Mouse (Mus musculus) heart, embryonic 14.5 days (tissue): ENCODE data around the gene Fam229a. TPM values are rescaled to one million over a fixed set of nuclear protein-coding genes. Genes with fewer than 3 reads are reported as not detected.

Source experiments
- ATAC-seq: fragments of 200-750 bp; cut with Nextera tagmentation; 2 replicates; pipeline ENCODE4 v1.8.0; 2017; ENCODE audit warnings: low read depth, moderate TSS enrichment; ENCODE audit not compliant: insufficient number of reproducible peaks, insufficient read depth, low FRiP score
- H3K27ac ChIP-seq, 2 experiments: fragments of 200-500 bp in 1 of 2; fragments of 300-500 bp in 1 of 2; sonication (generic) in 1 of 2; replicated peaks in 1 of 2; 2 replicates each; pipeline ENCODE4 v1.5.1; 2012 to 2014; ENCODE audit warnings: low read depth in 2 of 2, low read length in 2 of 2, control low read depth in 1 of 2, mild to moderate bottlenecking in 1 of 2, mixed read lengths in 1 of 2; ENCODE audit not compliant: control insufficient read depth in 1 of 2, insufficient read depth in 1 of 2
- H3K27me3 ChIP-seq: fragments of 300-500 bp; sonication (generic); 2 replicates; pipeline ENCODE4 v1.6.1; 2014; ENCODE audit warnings: mild to moderate bottlenecking, low read length, control low read depth; ENCODE audit not compliant: control insufficient read depth, insufficient read depth
- H3K36me3 ChIP-seq: fragments of 300-500 bp; sonication (generic); 2 replicates; pipeline ENCODE4 v1.6.1; 2014; ENCODE audit warnings: mild to moderate bottlenecking, control low read depth, low read length, mixed read lengths; ENCODE audit not compliant: control insufficient read depth, insufficient read depth
- H3K4me1 ChIP-seq, 2 experiments: fragments of 200-500 bp in 1 of 2; fragments of 300-500 bp in 1 of 2; sonication (generic) in 1 of 2; 2 replicates each; pipeline ENCODE4 v1.6.1; 2012 to 2014; ENCODE audit warnings: low read length in 2 of 2, control low read depth in 1 of 2, mixed read lengths in 1 of 2; ENCODE audit not compliant: control insufficient read depth in 2 of 2, insufficient read depth in 2 of 2
- H3K4me2 ChIP-seq: fragments of 300-500 bp; sonication (generic); 2 replicates; pipeline ENCODE4 v1.6.1; 2014; ENCODE audit warnings: mild to moderate bottlenecking, low read length
- H3K4me3 ChIP-seq, 2 experiments: fragments of 200-500 bp in 1 of 2; fragments of 300-500 bp in 1 of 2; sonication (generic) in 1 of 2; 2 replicates each; pipeline ENCODE4 v1.5.1; 2012 to 2014; ENCODE audit warnings: low read length in 2 of 2, mild to moderate bottlenecking in 2 of 2, control low read depth in 1 of 2, low read depth in 1 of 2, moderate library complexity in 1 of 2; ENCODE audit not compliant: control insufficient read depth in 1 of 2, insufficient read depth in 1 of 2
- H3K9ac ChIP-seq: fragments of 300-500 bp; sonication (generic); 2 replicates; pipeline ENCODE4 v1.6.1; 2014; ENCODE audit warnings: mild to moderate bottlenecking, low read length
- H3K9me3 ChIP-seq: fragments of 300-500 bp; sonication (generic); 2 replicates; pipeline ENCODE4 v1.6.1; 2016; ENCODE audit warnings: low read length, control low read depth; ENCODE audit not compliant: control insufficient read depth
- WGBS: fragments of 180-500 bp; shearing (Covaris S2); extraction: QIAGEN DNeasy Blood & Tissue Kit; methylation state at CpG from one replicate; pipeline ENCODE4 v1.1.7; 2014; 5-methylcytosine and 5-hydroxymethylcytosine counted together
- polyA plus RNA-seq: library from polyadenylated mRNA; unstranded; fragments of >200 nt; fragmentation: Nextera tagmentation; extraction: Ambion mirVana; gene quantifications from 2 replicates; pipeline ENCODE4 v1.2.1, GENCODE M21; 2014

Fam229a gene
- not detected in 2 replicates for polyA plus RNA-seq

DNA sequence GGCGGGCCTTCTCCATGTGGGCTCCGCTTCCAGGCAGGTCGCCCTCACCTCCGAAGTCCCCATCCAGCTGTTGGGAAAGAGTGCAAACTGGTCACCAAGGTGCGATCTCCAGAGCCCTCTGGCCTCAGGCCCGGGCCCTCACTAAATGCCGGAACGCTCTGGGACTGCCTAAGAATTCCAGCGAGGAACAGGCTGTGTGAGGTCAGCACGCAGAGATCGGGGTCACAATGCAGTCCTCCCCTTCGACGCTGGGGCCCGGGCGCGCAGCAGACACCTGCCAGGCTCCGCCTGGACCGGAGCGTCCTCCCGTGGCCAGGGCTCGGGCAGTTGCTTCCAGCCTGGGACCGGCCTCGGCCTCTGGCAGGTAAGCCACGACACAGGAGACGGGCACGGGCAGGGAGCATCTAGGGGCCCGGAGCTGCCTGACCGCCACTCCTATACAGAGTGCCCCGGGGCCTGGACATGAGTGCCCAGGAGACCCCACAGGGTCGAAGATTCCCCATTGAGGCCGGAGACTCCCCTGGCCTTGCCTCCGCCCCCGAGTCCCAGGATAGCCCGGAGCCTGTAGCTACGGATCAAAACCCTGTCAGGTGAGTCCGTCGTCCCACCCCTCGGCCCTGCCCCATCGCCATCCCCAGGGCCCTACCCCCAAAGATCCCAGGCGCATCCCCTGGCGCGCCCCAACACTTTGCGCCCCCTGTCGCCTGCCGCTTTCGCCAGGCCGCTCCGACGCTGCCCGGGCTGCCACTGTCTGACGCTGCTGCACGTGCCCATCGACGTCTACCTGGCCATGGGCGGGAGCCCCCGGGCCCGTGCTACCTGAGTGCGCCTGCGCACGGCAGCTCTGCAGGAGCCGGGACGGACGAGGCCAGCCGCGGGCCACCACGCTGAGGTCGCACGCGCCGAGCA is at the start of gene Fam229a, which contains the start of gene Tssk3:
TSS of gene Fam229a (plus strand) at position 219 of the 909 bp plus-strand sequence.
TSS of gene Tssk3 (minus strand) at position 51 of the 909 bp plus-strand sequence.
- WGBS = 4% methylated on average over 68 of the region's 70 CpGs

DNA sequence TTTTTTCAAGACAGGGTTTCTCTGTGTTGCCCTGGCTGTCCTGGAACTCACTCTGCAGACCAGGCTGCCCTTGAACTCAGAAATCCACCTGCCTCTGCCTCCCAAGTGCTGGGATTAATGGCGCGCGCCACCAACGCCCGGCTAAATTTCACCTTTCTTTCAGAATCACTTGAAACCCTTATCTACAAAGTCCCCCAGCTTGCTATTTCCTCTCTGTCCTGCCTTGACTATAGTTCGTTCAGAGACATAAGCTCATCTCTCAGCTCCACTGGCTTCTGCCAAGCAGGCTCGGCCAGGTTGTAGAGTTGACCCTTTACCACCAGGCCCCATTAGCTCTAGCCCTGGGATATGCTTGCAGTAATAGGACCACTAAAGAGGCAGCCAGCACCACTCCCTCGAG is 43.6 kb upstream of the Fam229a start:
- 0 out of 2 replicates have a peak overlapping the region, but pooled peaks have one; percentile 9 for H3K4me2 ChIP-seq
- no peaks in the 10 kb centered on the region for H3K36me3 ChIP-seq
- peak overlapping the region; percentile 63 to 72 for H3K27ac ChIP-seq
- H3K27me3 ChIP-seq = 0 out of 2 replicates have a peak, but pooled peaks cover under 1% of the 10 kb centered on the region
- no peaks in the 10 kb centered on the region for H3K9me3 ChIP-seq
- peaks cover 13 to 21% of the 10 kb centered on the region in 2 experiments for H3K4me1 ChIP-seq
- no peak overlapping the region for H3K4me3 ChIP-seq
- no peak overlapping the region for H3K9ac ChIP-seq
- no peak for ATAC-seq
- 59% methylated on average over 8 of the region's 8 CpGs for WGBS

More for the DNA sequence above, at the start of gene Fam229a, which contains the start of gene Tssk3:
- ATAC-seq = 0 out of 2 replicates have a peak, but pooled peaks have one; percentile 41
- H3K4me1 ChIP-seq = peaks cover 7 to 11% of the 10 kb centered on the region in 2 experiments; a peak in 3 of 4 replicates
- H3K27me3 ChIP-seq = peaks cover 20% of the 10 kb centered on the region
- H3K27ac ChIP-seq = no peak within 1 kb of the TSS
- peak within 1 kb of the TSS; percentile 29 to 38 for H3K4me3 ChIP-seq
- peak within 1 kb of the TSS; percentile 4 for H3K9ac ChIP-seq
- peaks cover 32% of the 10 kb centered on the region for H3K36me3 ChIP-seq
- H3K9me3 ChIP-seq = no peaks in the 10 kb centered on the region
- H3K4me2 ChIP-seq = peak within 1 kb of the TSS; percentile 74

DNA sequence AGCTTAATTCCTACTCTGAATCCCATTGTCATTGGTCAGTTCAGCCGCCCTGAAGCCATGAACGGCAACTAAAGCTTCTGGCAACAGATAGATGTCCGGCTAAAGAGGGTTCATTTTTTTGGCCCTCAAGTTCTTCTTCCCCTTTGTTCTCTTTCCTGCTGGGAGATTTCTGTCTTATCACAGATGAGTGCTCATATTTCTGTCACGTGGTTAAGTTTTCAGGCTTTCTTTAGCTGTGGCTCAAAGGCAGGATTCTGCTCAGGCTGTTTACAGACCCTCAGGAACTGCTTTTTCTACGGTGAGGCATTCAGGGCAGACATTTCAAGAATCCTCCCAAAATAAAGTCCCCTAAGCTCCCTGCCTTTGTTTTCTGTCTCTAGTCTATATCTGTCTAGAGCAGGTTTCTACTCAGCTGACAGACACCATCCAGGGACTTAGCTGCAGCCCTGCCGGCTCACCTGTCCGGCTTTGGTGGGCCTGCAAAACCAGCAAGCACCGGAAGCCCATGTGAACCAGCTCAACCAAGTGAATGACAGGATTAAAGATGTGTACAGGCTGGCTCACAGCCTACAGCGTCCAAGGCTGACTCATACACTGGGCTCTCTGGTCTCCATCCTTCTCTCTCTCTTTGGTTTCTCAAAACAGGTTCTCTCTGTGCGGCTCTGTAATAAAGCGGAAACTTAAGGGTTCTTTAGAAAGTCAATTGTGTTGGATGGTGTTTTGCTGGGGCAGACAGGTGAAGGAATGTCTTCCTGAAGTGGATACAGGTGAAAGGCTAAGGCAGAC is 43.0 kb upstream of the Fam229a start:
- Histone ChIP-seq H3K4me1 (peaks cover 13 to 21% of the 10 kb centered on the region in 2 experiments), H3K4me3 (no peak overlapping the region), H3K9ac (no peak overlapping the region; the same call in 1 of the 2 replicates), H3K36me3 (no peaks in the 10 kb centered on the region), H3K27ac (peak overlapping the region; percentile 63 to 72), H3K4me2 (0 out of 2 replicates have a peak overlapping the region, but pooled peaks have one; percentile 9), H3K27me3 (no peaks in the 10 kb centered on the region), H3K9me3 (no peaks in the 10 kb centered on the region)
- 52% methylated on average over 11 of the region's 11 CpGs for WGBS
- no peak for ATAC-seq

DNA sequence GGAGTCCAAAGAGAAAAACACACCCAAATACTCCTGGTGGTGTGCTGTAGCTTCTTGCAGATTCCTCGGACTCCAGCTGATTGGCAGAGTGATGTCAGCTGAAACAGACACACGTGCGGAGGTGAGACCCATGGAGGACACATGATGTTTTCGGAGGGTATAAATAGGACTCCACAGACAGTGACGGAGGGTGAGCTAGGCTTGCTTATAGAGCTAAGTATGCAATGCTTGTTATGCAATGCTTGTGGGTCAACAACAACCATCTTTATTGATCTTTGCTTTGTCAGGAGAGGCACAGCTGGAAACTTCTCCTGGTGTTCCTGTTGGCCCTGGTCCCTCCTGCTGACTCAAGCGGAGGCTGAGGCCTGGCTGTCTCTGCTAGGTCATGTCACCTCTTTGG is 42.3 kb upstream of the Fam229a start:
- no peak overlapping the region for H3K9ac ChIP-seq
- H3K4me3 ChIP-seq = no peak overlapping the region
- no peak for ATAC-seq
- no peaks in the 10 kb centered on the region for H3K27me3 ChIP-seq
- H3K4me1 ChIP-seq = peaks cover 13 to 21% of the 10 kb centered on the region in 2 experiments
- 84% methylated on average over 6 of the region's 6 CpGs for WGBS
- no peaks in the 10 kb centered on the region for H3K36me3 ChIP-seq
- no peaks in the 10 kb centered on the region for H3K9me3 ChIP-seq
- H3K27ac ChIP-seq = no peak overlapping the region
- no peak overlapping the region for H3K4me2 ChIP-seq

DNA sequence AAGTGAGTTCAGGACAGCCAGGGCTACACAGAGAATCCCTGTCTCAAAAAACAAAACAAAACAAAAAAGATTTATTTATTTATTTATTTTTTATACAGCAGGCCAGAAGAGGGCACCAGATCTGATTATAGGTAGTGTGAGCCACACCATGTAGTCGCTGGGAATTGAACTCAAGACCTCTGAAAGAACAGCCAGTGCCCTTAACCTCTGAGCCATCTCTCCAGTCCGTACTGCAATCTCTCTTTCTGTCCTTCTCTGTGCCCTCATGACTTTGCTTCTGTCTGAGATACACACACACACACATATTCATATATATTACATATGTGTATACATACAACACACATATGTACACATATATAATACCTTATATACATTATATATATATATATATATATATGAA is 40.1 kb upstream of the Fam229a start:
- H3K36me3 ChIP-seq = no peaks in the 10 kb centered on the region
- H3K27ac ChIP-seq = no peak overlapping the region
- no peak overlapping the region for H3K9ac ChIP-seq
- no peak overlapping the region for H3K4me3 ChIP-seq
- ATAC-seq = no peak
- H3K27me3 ChIP-seq = no peaks in the 10 kb centered on the region
- H3K9me3 ChIP-seq = no peaks in the 10 kb centered on the region
- H3K4me1 ChIP-seq = peaks cover 10 to 15% of the 10 kb centered on the region in 2 experiments
- H3K4me2 ChIP-seq = no peak overlapping the region
- WGBS = 72% methylated on average over 2 of the region's 2 CpGs

DNA sequence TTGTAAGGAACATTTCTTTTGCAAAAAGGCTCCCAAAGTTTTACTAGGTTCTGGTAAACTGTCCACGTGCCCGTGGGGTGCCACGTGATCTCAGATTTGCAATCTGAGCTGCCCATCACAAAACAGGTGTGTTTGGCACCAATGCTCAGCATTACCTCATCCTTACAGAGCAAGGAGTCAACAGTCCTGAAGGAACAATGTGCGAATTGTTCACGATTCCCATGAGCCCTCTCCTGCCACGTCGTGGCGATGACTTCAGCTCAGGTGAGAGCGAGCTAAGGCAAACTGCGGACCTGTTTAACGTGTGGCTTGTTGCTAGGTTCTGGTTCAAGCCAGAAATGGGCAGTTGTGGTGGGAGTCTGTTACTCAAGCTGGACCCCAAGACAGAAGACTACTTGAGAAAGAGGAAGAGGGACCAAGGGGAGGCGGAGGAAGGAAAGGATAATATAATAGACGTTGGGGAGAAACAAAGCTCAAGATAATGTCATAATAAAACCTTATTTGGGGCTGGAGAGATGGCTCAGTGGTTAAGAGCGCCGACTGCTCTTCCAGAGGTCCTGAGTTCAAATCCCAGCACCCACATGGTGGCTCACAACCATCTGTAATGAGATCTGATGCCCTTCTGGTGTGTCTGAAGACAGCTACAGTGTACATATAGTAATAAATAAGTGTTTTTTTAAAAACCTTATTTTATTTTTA is 39.4 kb upstream of the Fam229a start:
- Histone ChIP-seq H3K9ac (no peak overlapping the region), H3K4me1 (peaks cover 10 to 11% of the 10 kb centered on the region in 2 experiments), H3K36me3 (no peaks in the 10 kb centered on the region), H3K27ac (no peak overlapping the region), H3K4me2 (no peak overlapping the region), H3K9me3 (no peaks in the 10 kb centered on the region), H3K27me3 (no peaks in the 10 kb centered on the region), H3K4me3 (no peak overlapping the region)
- WGBS = 81% methylated on average over 15 of the region's 15 CpGs
- no peak for ATAC-seq

DNA sequence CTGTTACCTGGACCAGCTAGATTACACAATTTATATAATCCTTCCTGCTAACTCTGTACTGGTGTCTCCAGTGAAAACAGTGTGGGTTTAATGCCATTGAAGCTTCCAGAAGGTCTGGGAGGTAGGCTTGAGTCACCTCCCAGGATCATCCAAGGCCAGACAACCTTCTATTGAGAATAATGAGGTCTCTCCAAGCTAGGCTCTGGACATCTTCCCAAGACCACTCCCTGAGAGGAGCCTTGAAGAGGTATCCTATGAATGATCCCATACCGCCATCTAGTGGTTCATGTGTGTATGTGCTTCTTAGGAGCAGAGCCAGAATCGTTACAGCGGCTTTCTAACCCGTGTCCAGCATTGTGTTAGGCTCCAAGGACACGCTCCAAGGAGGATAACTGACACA is 35.7 kb upstream of the Fam229a start:
- Histone ChIP-seq H3K27me3 (no peaks in the 10 kb centered on the region), H3K4me2 (no peak overlapping the region), H3K4me3 (no peak overlapping the region), H3K9ac (no peak overlapping the region), H3K36me3 (no peaks in the 10 kb centered on the region), H3K27ac (no peak overlapping the region), H3K4me1 (no peaks in the 10 kb centered on the region), H3K9me3 (no peaks in the 10 kb centered on the region)
- ATAC-seq = no peak
- 2% methylated on average over 5 of the region's 5 CpGs for WGBS
